Mouse (Mus musculus): ENCODE data around the gene Fbxl5.

Fbxl5 gene

DNA sequence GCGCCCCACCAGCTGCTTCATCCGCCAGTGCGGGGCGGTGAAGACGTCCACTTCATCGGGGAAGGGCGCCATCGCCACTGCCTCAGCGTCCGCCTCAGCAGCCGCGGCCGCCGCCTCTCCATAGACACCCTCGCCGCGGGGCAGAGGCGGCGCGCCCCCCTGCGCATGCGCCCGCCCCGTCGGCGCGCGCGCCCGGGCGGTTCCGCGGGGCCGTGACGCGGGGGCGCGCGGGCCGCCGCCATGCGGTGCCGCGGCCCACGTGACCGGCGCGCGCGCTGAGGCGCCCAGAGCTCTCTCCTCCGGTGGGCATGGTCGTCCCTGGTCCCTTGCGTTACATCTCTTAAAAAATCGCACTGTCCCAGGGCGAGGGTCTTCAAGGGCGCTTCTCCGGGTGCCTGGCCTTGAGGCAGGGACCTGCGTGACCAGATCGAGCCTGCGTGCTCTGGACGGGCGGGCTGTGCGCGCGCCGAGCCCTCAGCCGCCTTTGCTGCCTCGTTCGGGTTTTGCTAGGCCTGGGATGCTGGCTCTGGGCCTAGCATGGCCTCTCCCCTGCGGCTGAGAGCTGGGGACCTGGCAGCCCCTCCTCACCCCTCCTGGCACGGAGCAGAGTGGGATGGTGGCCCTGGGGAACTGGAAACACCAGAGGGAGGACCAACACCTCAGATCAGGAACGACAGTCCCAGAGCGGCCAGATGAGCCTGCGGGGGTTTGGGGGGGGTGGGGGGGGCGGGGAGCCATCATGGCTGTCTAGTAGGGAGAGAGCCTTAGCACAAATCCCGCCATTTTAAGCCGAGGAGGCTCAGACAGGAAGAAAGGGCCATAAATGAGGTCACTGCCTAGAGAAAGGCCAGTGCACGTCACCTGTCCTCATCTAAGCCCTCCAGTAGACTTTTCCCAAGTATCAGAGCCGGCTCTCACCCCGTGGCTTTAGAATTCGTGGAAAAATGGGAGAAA is 39.2 kb downstream of the Fbxl5 start:
- DNase-seq = peak; percentile 70

DNA sequence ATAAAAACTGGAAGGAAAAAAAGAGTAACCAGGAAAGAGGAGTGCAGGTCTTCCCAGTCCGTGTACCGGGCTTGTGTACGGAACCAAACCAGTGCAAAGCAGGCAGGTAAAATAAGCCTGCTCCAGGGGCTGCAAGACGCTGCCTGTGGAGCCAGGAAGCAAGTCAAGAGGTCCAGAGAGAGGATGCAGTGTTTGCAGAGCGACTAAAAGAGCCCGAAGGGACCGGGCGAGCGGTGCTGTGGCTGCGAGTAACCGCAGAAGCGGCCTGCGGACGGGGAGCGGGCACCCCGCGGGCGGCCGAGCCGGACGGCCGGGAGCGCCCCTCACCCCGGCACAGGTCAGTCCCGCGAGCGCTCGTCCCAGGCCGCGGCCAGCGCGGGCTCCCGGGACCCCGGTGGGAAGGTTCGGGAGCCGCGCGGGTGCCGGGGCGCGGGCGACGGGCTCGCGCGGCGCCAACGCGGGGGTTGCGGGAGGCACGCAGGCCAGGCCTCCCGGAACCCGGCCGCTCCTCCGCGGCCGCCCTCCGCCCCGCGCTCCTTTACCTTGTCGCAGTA is 39.9 kb downstream of the Fbxl5 start:
- peak; percentile 34 to 45 for DNase-seq

DNA sequence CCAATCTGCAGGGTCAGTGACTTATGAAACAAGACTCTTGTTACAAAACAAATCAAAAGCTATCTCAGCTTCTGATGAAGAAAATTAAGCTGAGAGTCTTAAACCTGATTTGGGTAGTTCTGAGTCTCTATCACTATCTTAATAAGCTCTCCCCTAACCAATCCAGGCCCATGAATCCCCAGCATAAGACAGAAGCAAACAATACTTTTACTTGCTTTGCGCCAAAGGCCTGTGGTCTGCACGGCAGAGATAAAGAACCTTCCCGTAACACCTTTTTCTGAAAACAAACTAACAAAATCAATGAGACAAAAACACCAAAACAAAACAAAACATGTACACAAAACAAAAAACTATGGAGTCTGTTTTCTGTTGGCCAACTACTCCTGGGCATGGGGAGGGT is 42.9 kb downstream of the Fbxl5 start:
- no peak for DNase-seq

GRCm38 (mm10) chr5:43776993-43777392 is 44.4 kb downstream of the Fbxl5 start:
- no peak for DNase-seq

- no peak for DNase-seq
These were observed 45.0 kb downstream of the Fbxl5 start for GRCm38 (mm10) chr5:43776407-43776806.

DNA sequence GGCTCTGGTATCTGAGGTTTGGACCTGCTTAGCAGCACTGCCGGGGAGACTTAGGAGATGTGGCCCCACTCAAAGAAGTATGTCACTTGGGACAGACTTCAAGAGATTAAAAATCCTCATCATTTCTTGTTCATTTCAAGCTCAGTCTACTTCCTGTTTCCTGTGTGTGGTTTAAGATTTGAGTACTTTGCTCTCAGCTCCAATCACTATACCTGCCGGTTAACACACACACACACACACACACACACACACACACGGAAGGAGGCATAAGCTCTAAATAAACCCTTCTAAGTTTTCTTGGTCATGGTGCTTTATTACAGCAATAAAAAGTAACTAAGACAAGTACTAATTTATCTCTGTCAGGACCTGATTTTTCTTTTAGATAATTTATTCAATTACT is 49.9 kb downstream of the Fbxl5 start:
- no peak for DNase-seq

DNA sequence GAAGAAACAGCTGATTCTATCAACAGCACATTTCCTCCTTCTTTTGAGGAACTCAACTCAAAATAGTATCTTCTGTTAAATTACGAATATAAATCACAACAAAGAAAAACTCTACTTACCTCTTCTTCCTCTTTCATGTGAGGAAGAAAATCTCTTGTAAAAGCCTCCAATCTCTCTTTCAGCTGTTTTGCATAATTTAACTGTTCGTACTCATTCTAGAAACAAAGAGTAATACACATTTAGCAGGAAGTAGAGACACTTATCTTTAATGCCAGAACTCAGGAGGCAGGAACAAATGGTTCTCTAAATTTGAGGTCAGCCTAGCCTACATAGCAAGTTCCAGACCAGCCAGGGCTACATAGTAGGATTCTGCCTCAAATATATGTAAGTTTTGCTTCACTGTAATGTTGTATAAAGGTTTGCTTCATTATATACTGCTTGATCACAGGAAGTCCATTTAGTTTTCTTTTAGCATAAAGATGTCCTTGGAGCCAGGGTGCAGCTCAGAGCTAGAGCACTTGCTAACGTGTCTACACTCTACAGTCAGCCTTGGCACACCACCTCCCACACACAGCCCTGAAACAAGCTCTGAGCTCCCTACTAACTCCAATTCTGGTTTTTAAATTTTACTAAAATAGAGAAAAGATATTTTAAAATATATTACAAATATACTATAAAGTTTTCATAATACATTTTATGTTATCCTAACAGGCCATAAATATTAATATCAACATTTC is 50.7 kb downstream of the Fbxl5 start:
- DNase-seq = no peak

- no peak for DNase-seq
These were observed 72.3 kb downstream of the Fbxl5 start for GRCm38 (mm10) chr5:43749092-43749491.

DNA sequence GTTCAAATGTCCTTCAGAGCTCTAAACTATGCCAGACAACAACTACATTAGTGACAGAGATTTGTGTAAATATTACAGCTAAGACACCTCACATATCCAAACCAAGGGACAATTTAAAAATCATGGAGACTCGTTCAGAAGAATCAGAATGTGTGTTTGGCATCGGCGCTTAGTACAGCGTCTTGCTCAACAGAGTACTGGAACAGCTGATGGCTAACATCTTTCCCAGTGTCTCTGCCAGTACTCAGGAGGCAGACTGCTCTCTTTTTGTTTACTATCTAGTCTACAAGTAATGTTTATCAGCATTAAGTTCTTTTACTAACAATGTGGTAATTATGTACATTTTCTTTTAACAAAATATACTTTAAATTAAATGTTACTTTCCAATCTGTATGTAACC is 73.4 kb downstream of the Fbxl5 start:
- no peak for DNase-seq

DNA sequence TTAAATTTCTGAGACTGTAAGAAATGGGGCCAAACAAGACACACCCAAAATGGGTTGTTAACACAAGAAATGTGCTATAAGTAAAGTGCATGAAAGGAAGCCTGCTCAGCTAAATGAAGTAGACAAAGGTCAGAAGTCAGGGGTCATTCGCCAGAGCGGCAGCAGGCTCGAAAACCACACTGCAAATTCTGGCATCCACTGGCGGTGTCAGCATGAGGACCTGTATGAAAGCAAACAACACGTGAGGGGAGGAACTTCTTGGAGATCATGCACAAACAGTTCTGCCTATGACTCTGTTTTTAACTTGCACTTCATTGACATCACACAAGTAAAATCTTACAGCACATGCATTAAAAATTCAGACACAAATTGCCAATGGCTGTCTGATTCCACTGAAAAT is 76.3 kb downstream of the Fbxl5 start:
- DNase-seq = peak; percentile 4 to 33

DNA sequence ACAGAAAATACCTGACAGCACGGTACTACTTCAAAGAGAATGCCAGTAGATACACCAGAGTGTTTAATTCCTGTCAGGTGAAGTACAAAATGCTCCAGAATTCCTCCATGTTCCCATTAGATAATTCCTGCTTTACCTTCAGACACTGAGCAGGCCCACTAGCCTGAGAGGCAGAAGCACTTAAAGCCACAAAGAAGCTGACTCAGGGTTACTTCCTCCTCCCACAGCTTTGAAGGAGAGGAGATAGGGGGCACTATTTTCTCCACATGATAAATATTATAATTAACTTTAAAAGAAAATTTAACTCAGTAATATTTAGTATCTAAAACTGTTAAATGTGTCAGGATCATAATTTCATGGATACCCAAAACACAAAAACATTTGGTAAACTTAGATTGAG is 77.3 kb downstream of the Fbxl5 start:
- DNase-seq = no peak

DNA sequence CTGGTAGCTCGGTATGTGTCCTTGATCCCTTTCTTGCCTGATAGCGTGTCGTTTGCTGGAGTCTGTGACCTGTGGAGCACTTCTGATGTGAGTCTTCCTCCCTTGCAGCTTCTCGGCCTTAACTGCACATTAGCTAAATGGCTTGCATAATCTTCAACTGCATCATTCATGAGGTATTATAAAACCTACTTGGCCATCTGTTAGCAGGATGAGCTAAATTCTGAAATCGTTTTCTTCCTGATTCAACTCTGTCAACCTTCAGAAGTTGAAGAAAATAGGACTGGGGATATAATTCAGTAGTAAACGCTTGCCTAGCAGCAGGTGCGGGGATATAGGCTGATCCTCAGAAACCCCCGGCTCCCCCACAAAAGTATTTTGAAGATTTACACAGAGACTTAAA is 89.1 kb downstream of the Fbxl5 start:
- no peak for DNase-seq

GRCm38 (mm10) chr5:43728375-43729165 is 92.9 kb downstream of the Fbxl5 start:
- no peak for DNase-seq

GRCm38 (mm10) chr5:43723830-43724229 is 97.6 kb downstream of the Fbxl5 start:
- no peak for DNase-seq

DNA sequence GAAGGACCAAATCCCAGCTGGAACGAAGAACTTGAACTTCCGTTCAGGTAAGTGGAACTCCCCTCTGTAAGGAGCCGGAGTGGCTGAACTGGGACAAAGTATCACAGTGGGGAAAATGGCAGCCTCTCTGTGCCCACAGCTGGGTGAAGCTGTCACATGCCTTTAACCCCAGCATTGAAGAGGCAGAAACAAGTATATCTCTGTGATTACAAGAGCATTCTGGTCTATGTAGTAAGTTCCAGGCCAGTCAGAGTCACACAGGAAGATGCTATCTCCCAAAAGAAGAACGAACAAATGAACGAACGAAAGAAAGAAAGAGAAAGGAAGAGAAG is 99.0 kb downstream of the Fbxl5 start:
- no peak for DNase-seq

DNA sequence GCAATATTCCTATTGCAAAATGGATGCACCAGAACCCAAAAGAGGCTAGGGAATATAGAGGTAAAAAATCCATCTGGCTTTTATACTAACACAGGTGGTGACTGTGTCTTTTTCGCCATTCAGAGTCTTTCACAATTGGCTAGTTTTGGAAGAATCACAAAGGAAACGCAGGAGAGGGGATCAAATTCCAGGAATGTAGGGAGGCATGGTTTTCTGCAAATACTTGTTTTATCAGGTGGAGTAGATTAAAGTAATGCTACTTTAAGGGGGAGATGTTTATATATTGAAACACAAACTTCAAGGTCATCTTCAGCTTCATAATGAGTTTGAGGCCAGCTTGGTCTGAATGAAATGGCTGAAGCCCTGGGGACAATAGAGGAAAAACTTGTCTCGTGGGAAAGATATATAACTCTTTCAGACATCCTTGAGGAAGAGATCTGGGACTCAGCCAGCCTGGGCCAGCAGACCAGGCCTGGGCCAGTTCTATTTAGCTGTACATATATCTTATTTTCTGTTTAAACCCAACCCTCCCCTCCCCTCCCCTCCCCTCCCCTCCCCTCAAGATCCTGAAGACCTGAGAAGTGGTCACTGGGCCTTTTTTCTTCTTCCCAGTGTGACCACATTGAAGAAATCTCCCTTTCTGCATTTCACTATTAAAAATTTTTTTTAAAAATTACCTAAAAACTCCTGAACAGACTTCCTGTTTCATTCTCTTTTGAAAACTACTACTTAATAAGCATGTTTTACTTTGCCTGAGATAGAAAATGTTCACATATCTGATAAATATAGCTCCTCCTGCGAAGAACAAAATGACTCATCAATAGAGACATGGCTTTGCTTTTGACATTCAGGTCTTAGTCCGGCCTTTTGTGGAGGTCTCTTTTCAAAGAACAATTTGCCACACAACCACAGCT is 99.6 kb downstream of the Fbxl5 start:
- DNase-seq = no peak

- no peak for DNase-seq
These were observed 122.2 kb downstream of the Fbxl5 start for GRCm38 (mm10) chr5:43699240-43699639.

- DNase-seq = no peak
These were observed 124.3 kb downstream of the Fbxl5 start for GRCm38 (mm10) chr5:43697133-43697532.
